Mouse (Mus musculus): ENCODE data around the gene Ccdc134.
"Not testable (repeated sequence)": the region's sequence is repeated elsewhere in the genome, so short reads cannot be mapped to it uniquely, and the experiment has no call there.

Ccdc134 gene

DNA sequence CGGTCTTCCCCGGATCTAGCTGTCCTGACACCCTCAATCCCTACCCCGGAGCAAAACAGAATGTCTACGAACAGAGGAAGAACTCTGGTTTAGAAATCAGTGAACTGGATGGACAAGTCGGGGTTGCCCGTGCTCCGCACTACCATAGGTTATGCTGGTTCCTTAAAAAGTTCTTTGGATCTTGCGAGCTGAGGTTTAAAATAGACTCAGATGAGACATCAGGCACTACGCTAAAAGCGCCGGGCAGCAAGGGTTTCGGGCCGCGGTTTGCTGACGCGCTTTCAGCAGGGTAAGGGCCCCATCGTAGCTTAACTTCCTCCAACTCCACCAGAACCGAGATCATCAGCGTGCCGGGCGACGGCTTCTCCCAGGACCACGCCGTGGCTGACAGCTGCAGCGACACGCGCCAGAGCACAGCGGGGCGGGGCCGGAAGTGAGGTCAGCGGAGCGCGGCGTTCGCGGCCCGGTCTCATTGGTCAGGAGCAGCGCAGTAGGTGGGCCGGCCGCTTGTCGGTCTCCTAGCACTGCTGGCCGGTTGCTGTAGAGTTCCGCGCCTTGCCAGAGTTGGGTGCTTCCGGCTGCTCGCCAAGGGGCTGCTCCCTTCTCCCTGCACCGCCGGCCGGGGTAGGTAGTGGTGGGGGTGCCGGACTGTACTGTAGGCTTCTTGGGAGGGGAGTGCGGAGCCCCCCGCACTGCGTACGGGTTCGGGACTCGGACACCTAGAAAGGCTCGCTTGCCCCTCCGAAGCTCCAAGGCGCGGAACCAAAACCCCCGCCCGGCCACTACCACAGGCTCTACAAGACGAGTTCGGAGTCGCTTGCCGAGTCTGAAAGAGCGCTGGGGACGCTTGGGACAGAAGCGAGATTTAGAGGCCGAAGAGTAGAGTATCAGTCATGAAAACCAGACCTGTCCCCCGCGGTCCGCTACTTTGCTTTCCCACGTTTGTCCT is at the start of gene Ccdc134:
Gene Ccdc134 (plus strand): TSS at position 497 of the 949 bp plus-strand sequence.
- DNase-seq, result peak; percentile 94 to 95

DNA sequence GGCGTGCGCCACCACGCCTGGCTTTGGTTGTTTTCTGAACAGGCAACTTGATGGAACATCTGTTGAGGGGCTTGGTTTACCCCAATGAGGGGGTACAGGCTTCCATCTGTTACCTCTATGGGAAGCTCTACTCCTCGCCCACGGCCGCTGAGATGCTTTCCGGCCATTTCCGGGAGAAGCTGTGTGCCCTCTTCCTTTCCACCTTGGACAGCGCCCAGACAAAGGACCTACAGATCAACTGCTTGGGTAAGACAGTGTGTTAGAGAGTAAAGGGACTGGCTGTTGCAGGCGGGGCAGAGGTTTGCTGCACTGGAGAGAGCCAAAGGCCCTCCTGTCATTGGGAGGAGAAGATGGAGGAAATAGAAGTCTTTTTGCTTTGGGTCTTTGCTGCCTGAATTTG is 47.8 kb upstream of the Ccdc134 start:
- no peak for DNase-seq

GRCm38 (mm10) chr15:82081161-82081560 is 46.6 kb upstream of the Ccdc134 start:
- peak in 1 of 2 experiments; percentile 26 for DNase-seq

- no peak for DNase-seq
These were observed 42.1 kb upstream of the Ccdc134 start for GRCm38 (mm10) chr15:82085606-82086005.

DNA sequence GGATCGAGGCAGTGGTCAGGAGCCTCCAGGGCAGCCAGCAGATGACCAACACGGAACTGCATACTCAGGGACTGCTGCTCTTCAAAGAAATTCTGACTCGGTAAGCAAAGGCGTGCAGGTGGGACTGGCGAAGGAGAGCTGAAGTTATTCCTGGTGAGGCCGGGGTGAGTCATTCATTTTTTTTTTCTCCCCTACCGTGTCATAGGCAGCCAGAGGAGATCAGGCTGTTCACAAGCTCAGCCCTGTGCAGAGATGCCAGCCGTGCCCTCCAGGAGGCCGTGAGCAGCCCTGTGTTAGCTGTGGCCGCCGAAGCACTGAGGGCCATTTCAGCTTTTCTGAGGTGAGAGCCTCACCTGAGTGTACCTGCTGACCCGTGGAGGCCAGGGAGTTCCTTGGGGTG is 41.6 kb upstream of the Ccdc134 start:
- DNase-seq, result no peak

- no peak for DNase-seq
These were observed 40.5 kb upstream of the Ccdc134 start for GRCm38 (mm10) chr15:82087266-82087665.

GRCm38 (mm10) chr15:82091061-82091460 is 36.7 kb upstream of the Ccdc134 start:
- DNase-seq, result no peak

- peak in 1 of 2 experiments; percentile 53 for DNase-seq
These were observed 20.7 kb upstream of the Ccdc134 start for GRCm38 (mm10) chr15:82106953-82107555.

DNA sequence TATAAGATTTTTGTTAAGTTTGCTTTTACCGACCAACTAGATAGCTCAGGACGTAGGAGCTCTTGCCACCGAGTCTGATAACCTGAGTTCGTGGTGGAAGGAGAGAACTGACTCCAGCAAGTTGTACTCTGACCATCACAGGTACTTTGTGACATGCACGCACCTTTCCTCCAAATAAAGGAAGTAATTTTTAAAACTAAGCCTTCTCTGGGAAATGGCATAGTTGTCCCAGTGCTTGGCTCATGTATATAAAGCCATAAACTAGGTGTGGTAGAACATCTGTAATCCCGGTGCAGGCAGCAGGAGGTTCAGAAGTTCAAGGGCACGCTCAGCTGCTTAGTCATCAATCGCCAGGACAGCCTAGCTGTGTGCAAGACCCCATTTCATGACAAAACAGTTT is 7.2 kb upstream of the Ccdc134 start:
- no peak for DNase-seq

DNA sequence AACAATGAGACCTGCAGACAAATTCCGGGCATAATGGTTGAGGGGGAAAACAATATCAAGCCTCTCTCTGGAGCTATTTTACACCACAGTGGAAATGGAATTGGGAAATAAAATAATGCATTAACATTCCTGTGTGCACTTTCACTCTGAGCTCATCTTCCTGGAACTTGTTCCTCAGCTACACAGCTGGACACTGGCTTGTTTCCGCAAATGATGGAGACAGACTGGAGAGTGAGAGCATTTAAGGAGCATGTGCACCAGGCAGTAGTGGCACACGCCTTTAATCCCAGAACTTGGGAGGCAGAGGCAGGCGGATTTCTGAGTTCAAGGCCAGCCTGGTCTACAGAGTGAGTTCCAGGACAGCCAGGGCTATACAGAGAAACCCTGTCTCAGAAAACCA is 1.0 kb upstream of the Ccdc134 start:
- DNase-seq, result not testable (repeated sequence)

DNA sequence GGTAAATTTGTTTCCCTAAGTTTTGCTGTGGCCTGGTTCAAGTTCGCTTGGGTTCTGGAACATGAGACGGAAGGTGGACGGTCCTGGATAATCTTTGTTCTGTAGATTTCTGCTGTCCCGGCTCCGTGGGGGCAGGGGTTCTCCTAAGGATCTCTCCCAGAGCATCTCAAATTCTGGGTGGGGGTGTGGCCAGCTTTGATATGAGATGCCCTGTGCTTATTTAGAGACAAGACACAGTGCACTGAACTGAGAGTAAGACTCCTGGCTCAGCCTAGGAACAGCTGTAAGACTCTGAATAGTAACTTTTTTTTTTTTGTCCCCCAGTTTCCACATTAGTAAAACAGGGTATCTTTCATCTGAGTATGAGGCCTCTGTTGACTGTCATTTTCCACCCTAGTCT is 676 bp downstream of the Ccdc134 start:
- no peak for DNase-seq

- DNase-seq, result no peak
These were observed 2.9 kb downstream of the Ccdc134 start for GRCm38 (mm10) chr15:82130599-82130998.

DNA sequence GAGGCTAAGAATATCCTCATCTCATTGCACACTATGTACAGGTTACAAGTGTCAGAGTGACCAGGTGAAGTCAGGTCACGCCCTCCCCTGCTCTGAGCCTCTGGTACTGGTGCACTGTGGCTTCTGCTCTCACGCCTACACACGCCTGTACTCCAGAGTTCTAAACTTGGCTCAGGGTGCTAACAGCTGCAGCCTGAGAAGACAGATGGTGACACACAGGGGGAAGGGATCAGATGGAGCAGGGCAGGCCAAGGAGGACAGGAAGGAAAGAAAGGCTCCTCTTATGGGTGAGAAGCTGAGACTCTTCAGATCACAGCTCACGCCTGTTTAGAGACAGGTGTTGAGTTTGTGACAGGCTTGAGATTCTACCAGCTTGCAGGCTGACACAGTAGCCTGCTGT is 7.7 kb downstream of the Ccdc134 start:
- no peak for DNase-seq

DNA sequence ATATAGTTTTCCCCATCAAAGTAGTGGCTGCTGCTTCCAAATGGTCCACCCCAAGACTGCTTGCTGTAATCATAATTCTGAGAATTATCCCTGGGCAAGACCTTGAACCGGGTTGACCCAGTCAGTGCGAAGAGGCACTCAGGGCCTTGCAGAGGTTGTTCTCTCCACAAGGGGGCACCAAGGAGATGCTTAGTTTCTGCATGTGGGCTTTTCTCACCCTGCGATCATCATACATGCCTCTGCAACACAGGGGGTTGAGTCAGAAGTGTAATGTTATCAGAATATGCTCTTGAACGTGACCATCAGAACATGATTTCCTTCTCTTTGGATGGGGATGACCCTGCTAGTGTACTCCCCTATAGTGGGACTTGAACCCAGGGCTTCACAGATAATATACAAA is 10.8 kb downstream of the Ccdc134 start:
- DNase-seq, result peak in 1 of 2 experiments; percentile 67

GRCm38 (mm10) chr15:82139196-82139595 is 11.5 kb downstream of the Ccdc134 start:
- DNase-seq, result peak in 1 of 2 experiments; percentile 30

DNA sequence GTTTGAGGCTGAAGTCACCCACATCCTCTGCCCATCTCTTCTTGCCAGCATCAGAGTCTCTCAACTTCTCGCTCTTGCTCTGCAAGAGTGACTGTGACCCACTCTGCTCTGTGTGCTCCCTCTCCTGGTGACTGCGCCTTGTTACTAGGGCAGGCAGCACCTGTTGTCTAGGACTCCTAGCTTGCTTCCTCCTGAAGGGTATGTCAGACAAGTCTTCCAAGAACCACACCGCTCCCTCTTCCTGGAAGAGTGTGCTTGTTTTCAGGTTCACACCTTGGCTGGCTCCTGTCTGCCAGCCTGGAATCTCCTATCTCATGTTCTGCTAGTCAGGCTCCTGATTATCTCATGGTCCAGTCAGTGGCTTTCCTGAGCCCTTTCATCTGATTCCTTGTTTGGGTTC is 12.6 kb downstream of the Ccdc134 start:
- DNase-seq, result no peak

DNA sequence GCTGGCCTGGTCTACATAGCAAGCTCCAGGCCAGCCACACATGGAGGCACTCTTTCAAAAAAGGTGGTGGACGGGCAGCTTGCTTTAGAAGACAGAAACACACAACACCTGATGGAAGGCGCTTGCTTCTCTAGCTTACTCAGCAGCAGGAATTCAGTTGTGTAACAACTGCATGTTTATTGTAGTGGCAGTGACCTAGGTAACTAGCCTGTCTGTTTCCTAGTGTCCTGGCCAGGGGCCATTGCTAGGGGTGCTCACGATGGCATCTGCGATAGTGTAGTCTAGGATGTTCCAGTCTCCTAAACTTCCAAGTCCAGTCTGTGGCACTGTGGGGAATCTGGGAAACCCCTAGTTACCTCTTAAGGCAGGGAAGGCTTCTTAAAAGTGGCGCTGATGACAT is 16.4 kb downstream of the Ccdc134 start:
- no peak for DNase-seq

DNA sequence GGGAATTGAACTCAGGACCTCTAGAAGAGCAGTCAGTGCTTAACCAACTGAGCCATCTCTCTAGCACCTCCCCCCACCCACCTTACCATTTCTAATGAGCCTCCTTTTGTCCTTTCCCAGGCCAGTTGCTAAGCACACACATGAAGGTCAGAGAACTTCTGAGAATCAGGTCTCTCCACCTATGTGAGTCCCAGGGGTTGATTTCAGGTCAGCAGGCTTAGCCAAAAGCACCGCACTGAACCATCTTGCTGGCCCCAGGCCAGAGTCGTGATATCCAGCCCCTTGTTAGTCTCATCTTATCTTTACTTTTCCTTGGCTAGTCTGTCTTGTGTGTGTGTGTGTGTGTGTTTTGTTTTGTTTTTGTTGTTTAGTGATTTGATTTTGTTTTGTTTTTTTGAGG is 17.7 kb downstream of the Ccdc134 start:
- DNase-seq, result no peak

GRCm38 (mm10) chr15:82145851-82146769 is 18.4 kb downstream of the Ccdc134 start:
- no peak for DNase-seq

DNA sequence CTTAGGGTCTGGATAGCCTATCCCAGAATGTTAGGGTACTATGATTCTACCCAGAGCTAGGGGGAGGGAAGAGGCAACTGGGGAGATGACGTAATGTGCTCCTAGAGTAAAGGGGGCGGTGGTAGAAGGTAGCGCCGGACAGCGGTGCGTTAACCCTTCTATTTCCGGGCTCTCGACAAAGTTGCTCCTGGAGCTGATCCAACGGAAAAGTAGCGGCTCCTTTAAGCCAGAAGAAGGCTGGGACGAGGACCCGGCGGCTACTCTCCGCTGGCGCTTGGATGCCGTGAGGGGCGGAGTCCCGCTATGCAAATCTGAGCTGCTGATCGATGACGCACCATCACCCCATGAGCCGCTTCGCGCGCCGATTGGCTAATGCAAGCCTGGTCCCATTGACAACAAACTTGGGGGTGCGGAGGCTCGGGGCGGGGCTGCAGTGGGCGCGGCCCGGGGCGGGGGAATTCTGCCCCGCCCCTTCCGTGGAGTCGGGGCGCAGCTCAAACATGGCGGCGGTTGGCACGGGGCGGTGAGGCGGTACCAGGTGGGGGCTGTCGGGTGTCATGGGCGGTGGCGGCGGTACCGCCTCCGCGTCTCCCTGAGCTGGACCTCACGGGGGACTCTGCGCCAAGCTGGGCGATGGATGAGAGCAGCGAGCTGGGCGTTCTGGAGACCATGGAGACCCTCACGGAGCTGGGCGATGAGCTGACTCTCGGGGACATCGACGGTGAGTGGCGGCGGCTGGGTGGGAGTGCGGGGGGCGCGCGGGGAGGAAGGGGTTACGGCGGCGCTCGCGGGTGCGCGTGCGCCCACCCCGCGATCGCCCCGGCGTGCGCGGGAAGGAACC is 19.3 kb downstream of the Ccdc134 start, which contains the start of gene Srebf2:
Gene Srebf2 (plus strand): TSS at position 412 of the 841 bp plus-strand sequence.
- peak; percentile 99 for DNase-seq

GRCm38 (mm10) chr15:82147611-82148111 is 19.9 kb downstream of the Ccdc134 start:
- peak in 1 of 2 experiments; percentile 53 for DNase-seq

GRCm38 (mm10) chr15:82148510-82148911 is 20.8 kb downstream of the Ccdc134 start:
- DNase-seq, result no peak
